Mouse (Mus musculus) gastrocnemius, postnatal 10 days (tissue): ENCODE results near the gene Grwd1. TPM values are rescaled to one million over a fixed set of nuclear protein-coding genes. Genes with fewer than 3 reads are reported as not detected.
A peak's percentile ranks its signal among the peaks of the same experiment; 100 is the strongest.

Source experiments
- DNase-seq: peaks from one replicate; pipeline ENCODE4 v3.0.0; 2021; ENCODE audit warnings: mixed read lengths
- total RNA-seq, 2 experiments: library from RNA; stranded (reverse); gene quantifications; 2 replicates each; pipeline ENCODE4 v1.2.3; 2021

The Grwd1 gene
- total RNA-seq, 2 experiments from 2014 or later: 14.8 to 15.4 TPM

GRCm38 (mm10) chr7:45798931-45799330 lies 31.8 kb downstream of the Grwd1 start:
- no peak for DNase-seq

- DNase-seq: no peak
These were observed 32.3 kb downstream of the Grwd1 start for GRCm38 (mm10) chr7:45798511-45798836.

DNA sequence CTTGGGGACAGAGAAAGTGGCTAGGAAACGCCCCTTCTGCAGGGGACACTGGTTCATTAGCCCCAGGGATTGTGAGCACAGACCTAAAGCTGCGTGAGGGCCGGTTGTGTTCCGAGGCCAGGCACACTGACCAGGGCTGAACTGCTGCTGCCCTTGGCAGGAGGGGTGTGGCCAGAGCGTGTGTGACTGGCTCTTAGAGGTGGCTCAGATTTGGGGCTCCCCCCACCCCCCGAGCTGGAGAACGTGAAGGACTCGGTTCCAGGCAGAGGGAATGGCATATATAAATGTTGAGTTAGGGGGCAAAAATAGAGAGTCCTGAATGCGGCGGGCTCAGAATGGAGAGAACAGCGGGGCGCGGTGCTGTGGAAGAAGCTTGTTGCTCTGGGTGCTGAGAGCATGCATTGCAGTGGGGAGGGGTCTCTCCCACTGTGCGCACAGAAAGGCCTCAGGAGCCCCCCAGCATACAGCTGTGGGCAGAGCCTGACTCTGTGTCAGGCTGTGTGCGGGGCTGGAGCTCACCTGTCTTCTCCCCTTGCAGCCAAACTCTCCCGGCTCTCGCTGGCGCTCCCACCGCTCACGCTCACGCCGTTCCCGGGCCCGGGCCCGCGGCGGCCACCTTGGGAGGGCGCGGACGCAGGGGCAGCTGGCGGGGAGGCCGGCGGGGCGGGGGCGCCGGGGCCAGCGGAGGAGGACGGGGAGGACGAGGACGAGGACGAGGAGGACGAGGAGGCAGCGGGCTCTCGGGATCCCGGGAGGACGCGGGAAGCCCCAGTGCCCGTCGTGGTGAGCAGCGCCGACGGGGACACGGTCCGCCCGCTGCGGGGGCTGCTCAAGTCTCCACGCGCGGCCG lies 32.9 kb downstream of the Grwd1 start:
- no peak for DNase-seq

- no peak for DNase-seq
These were observed 33.8 kb downstream of the Grwd1 start for GRCm38 (mm10) chr7:45796950-45797349.

DNA sequence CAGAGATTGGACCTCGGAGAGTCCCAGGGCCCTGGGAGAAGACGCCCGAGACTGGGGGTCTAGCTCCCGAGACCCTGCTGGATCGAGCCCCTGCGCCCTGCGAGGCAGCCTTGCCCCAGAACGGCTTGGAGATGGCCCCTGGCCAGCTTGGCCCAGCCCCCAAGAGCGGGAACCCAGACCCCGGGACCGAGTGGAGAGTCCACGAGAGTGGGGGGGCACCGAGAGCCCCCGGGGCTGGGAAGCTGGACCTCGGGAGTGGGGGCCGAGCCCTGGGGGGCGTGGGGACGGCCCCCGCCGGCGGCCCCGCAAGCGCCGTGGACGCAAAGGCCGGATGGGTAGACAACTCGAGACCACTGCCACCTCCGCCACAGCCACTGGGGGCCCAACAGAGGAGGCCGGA lies 35.8 kb downstream of the Grwd1 start:
- DNase-seq: no peak

- DNase-seq: no peak
These were observed 36.7 kb downstream of the Grwd1 start for GRCm38 (mm10) chr7:45793969-45794585.

GRCm38 (mm10) chr7:45793240-45793639 lies 37.5 kb downstream of the Grwd1 start:
- no peak for DNase-seq

DNA sequence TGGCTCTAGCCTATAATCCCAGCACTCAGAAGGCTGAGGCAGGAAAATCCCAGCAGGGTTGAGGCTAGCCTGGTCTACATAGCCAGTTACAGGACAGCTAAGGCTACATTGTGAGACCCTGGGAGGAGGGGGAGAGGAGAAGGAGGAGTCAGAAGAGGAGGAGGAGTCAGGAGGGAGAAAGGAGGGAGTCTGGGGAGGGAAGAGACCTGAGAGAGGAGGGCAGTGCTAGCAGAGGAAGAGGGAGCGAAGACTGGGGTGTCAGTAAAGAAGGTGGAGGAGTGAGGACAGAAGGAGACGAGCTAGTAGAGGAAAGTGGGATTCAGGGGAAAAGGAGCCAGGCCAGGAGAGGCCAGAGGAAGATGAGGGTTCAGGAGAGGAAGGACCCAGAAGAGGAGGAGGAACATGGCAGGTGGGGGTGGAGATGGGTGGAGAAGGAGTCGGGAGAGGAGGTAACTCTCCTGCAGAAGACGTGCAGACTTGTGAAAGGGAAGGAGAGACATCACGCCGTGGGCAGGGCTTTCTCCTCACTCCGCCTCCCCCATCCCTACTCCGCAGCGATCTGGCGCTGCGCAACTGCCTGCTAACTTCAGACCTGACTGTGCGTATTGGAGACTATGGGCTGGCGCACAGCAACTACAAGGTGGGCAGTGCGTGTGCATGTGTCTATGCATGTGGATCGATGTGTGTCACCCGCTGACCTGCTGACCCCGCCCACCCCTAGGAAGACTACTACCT lies 38.8 kb downstream of the Grwd1 start:
- no peak for DNase-seq

DNA sequence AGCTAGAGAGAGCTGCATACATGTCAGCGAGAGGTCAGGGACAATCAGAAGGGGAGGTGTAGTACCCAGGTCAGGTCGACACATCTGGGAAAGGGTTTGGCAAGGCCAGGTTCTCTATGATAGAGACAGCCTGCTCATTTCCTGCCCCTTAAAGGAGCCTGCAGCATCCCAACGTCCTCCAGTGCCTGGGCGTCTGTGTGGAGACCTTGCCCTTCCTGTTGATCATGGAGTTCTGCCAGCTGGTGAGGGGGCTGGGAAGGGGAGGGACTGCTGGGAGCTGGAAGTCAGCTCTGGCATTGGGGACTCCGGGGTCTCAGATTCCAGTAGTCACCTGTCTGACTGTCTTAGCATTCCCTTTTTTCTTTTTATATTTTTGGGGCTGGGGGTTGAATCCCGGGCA lies 40.0 kb downstream of the Grwd1 start:
- DNase-seq: no peak

- no peak for DNase-seq
These were observed 43.1 kb downstream of the Grwd1 start for GRCm38 (mm10) chr7:45787642-45788041.

GRCm38 (mm10) chr7:45786661-45787413 lies 43.9 kb downstream of the Grwd1 start:
- no peak for DNase-seq

GRCm38 (mm10) chr7:45786136-45786578 lies 44.6 kb downstream of the Grwd1 start:
- DNase-seq: no peak

DNA sequence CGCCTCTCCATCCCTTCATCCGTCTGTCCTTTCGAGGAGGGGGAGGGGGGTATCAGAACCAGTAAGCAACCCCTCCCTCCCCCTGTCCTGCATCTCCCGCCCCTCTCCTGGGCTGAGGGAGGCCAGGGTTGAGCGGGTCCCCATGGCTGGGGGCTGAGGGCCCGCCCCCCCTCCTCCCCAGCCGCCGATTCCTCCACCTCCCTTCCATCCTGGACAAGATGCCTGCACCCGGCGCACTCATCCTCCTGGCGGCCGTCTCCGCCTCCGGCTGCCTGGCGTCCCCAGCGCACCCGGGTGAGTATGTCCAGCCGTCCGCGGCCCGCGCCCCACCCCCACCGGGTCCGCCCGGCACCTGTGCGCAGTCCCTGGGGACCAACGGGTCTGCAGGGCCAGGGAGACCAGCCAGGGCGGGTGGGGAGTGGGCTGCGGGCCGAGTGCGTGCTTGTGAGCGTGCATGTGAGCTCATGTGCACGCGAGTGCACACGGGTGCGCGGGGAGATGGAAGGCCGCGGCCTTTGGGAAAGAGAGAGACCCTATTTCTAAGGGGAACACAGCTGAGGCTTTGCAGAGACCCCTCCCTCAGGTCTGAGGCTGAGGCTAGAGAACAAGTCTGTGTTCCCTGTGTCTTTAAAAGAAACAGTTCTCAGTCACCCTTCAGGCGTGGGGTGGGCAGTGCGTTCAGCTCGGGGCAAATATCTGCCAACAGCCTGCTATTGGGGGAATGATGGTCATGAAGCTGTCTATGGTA lies 45.2 kb downstream of the Grwd1 start:
- DNase-seq: peak; percentile 50

DNA sequence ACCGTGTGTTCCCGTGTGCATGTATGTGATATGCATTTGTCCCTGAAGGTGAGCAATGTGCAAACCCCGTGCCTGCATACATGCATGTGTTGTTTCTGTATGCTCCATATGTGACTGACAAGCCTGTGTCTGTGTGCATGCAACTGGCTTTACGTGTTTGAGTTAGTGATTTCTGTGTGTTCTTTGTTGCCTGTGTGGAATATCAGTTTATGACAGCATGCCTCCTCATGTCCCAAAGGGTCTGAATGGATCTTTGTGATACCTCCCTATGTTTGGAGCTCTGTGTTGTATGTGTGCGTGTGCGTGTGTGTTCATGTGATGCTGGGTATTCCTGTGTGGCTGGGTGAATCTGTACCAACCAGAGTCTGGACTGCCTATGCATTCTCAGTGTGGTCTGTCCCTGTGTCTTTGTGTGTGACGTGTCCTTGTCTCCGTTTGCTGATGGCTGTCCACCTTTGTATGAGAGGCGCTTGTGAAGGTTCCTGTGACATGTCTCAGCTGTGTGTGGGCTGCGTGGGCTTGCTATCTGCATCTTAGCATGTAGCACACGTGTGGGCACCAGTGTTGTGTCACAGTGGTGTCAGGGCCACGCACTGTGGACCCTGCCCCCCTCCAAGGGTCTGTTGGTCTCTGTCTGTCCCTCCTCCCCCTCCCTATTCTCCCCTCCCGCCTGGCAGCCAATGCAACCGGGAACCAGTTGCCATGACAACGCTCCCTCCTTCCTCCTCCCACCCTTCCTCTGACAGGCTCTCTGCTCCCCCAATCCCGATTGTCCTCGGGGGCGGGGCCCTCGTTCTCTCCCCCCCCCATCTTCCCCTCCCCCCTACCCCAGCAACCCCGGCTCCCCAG lies 46.0 kb downstream of the Grwd1 start, which contains the start of gene Sult2b1:
Gene Sult2b1 (minus strand): TSS at position 146 of the 849 bp plus-strand sequence.
- peak; percentile 33 for DNase-seq

- peak; percentile 47 for DNase-seq
These were observed 47.1 kb downstream of the Grwd1 start, which contains the start of gene Lmtk3 for GRCm38 (mm10) chr7:45783511-45784091. Gene Lmtk3 (plus strand): TSS chr7:45783738.

DNA sequence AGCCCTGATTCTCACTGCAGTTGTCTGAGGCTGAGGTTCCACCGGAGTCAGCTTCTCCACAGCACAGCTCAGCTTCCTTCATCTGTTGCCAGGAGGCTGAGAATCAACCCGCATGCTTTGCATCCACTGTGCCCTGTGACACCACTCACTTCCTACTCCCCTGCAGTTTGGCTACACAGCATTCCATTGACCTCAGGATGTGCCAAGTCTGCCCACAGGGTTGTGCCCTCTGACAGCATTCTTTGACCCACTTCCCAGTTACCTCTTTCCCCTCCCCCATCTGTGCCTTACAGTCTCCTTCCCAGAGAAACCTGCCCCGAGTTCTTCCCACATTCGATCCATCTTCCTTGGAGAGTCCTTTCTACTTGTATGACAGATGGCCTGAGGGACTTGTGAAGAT lies 48.5 kb downstream of the Grwd1 start:
- DNase-seq: no peak

DNA sequence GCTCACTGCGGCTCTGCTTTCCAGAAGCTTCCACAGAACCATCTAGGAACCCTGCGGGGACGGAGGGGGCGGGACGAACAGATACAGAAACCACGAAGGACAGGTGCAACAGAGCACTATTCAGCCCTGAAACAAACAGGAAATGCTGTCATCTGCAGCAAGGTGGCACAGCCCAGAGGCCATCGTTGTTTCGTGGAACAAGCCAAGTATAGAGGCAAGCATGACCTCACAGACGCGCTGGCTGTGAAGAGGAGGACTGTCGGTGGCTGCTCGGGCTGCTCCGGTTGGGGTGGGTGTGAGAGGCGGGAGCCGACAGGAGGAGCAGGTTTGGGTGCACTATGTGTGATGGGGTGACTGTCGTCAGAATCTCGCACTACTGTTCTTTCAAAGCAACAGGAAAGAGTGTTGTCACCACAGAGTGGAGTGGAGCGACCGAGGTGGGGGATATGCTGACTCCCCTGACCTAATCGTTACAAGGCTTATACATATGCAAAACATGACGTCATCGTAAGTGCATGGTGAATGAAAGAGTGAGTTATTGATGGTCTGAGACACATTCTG lies 51.6 kb downstream of the Grwd1 start:
- no peak for DNase-seq

DNA sequence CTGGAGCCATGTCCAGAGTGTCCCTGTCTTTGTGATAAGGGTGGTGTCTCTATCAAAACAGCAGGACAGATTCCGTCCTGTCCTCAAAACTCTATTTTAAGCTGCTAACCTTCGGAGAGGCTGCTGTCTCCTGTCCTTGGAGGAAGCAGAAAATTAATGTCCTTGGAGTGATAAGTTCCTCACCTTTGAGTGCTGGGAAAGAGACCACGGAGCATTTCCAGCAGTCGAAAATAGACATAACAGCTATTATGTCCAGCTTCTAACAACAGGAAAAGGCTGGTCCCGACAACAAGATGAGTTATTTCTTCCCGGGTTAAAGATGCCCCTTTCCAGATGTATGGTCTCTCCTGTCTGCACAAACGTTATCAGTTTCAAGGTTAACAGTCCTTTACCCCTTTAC lies 55.5 kb downstream of the Grwd1 start:
- no peak for DNase-seq
